Mouse (Mus musculus): ENCODE data around the gene Ugt1a6a.

The Ugt1a6a gene

GRCm38 (mm10) chr1:88228121-88228520, 93.5 kb downstream of the Ugt1a6a start:
- no peak for DNase-seq (ENCODE audit: low read depth, low spot score)

GRCm38 (mm10) chr1:88229566-88229965, 95.0 kb downstream of the Ugt1a6a start:
- DNase-seq (ENCODE audit: low read depth, low spot score), result no peak

GRCm38 (mm10) chr1:88229986-88230385, 95.4 kb downstream of the Ugt1a6a start:
- DNase-seq (ENCODE audit: low read depth, low spot score), result no peak

GRCm38 (mm10) chr1:88230421-88230820, 95.8 kb downstream of the Ugt1a6a start:
- DNase-seq (ENCODE audit: low read depth, low spot score), result no peak

GRCm38 (mm10) chr1:88230981-88231802, 96.6 kb downstream of the Ugt1a6a start:
- no peak for DNase-seq (ENCODE audit: low read depth, low spot score)

GRCm38 (mm10) chr1:88231803-88232499, 97.3 kb downstream of the Ugt1a6a start:
- no peak for DNase-seq (ENCODE audit: low read depth, low spot score)

- no peak for DNase-seq (ENCODE audit: low read depth, low spot score)
Measured at GRCm38 (mm10) chr1:88232664-88233380, 98.2 kb downstream of the Ugt1a6a start.

- no peak for DNase-seq (ENCODE audit: low read depth, low spot score)
Measured at GRCm38 (mm10) chr1:88233421-88234247, 99.0 kb downstream of the Ugt1a6a start.

GRCm38 (mm10) chr1:88234248-88234610, 99.6 kb downstream of the Ugt1a6a start:
- no peak for DNase-seq (ENCODE audit: low read depth, low spot score)

- no peak for DNase-seq (ENCODE audit: low read depth, low spot score)
Measured at GRCm38 (mm10) chr1:88234646-88235045, 100.0 kb downstream of the Ugt1a6a start.

GRCm38 (mm10) chr1:88235046-88235893, 100.7 kb downstream of the Ugt1a6a start:
- DNase-seq (ENCODE audit: low read depth, low spot score), result no peak

GRCm38 (mm10) chr1:88235894-88236415, 101.3 kb downstream of the Ugt1a6a start:
- DNase-seq (ENCODE audit: low read depth, low spot score), result no peak

GRCm38 (mm10) chr1:88237311-88237710, 102.7 kb downstream of the Ugt1a6a start:
- no peak for DNase-seq (ENCODE audit: low read depth, low spot score)

GRCm38 (mm10) chr1:88238771-88239170, 104.2 kb downstream of the Ugt1a6a start:
- DNase-seq (ENCODE audit: low read depth, low spot score), result no peak

GRCm38 (mm10) chr1:88240072-88240471, 105.5 kb downstream of the Ugt1a6a start:
- DNase-seq (ENCODE audit: low read depth, low spot score), result no peak

- no peak for DNase-seq (ENCODE audit: low read depth, low spot score)
Measured at GRCm38 (mm10) chr1:88240579-88240978, 106.0 kb downstream of the Ugt1a6a start.

- no peak for DNase-seq (ENCODE audit: low read depth, low spot score)
Measured at GRCm38 (mm10) chr1:88243861-88244260, 109.3 kb downstream of the Ugt1a6a start.

- no peak for DNase-seq (ENCODE audit: low read depth, low spot score)
Measured at GRCm38 (mm10) chr1:88245881-88246280, 111.3 kb downstream of the Ugt1a6a start.

- no peak for DNase-seq (ENCODE audit: low read depth, low spot score)
Measured at GRCm38 (mm10) chr1:88246386-88246785, 111.8 kb downstream of the Ugt1a6a start.

- DNase-seq (ENCODE audit: low read depth, low spot score), result no peak
Measured at GRCm38 (mm10) chr1:88247660-88248059, 113.1 kb downstream of the Ugt1a6a start.
